Mouse (Mus musculus) olfactory bulb, adult 2 months (tissue): ENCODE measurements around the gene Akip1.

ENCODE experiments used
- CTCF ChIP-seq: fragments of 200-500 bp; IDR thresholded peaks from 2 replicates; pipeline ENCODE4 v1.5.1; 2012; ENCODE audit warnings: low read depth, mild to moderate bottlenecking, low read length, moderate library complexity; ENCODE audit not compliant: insufficient read depth
- POLR2A ChIP-seq: fragments of 200-500 bp; IDR thresholded peaks from 2 replicates; pipeline ENCODE4 v1.6.1; 2012; ENCODE audit warnings: mild to moderate bottlenecking, low read depth, low read length, moderate library complexity; ENCODE audit not compliant: insufficient read depth

DNA sequence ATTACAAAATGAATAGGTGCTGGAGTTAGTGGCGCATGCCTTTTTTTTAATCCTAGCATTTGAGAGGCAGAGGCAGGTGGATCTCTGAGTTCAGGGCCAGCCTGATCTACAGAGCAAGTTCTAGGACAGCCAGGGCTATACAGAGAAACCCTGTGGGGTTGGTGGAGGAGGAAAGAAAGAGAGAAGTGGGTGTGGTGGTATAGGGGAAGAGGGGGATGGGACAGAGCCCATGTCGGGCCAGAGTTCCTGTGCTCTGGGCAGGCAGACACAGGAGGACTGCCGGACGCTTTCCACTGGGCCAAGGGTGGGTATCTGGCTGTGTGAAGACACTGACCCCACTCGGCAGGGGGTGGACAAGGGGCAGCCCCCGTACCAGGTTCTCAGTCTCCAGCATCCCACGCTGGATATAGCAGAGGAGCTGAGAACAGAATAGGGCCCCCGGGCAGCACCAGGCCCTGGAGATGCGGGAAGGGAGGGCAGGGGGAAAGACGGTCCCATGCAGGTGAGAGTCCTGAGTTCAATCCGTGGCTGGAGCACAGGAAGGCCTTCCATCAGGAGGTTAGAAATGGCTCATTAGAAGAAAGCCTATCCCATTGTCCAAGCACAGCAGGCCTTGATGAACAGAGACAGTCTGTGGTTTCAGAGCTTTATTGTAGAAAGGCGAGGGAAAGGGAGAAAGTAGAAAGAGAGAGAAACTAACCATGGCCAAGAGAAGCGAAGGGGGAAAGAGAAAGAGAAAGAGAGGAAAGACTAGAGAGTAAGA, 8.7 kb upstream of the Akip1 start:
- TF ChIP-seq POLR2A (no peak), CTCF (no peak)
